Mouse (Mus musculus): ENCODE data around the gene Ccs.
"Not testable (repeated sequence)": the region's sequence is repeated elsewhere in the genome, so short reads cannot be mapped to it uniquely, and the experiment has no call there.

Gene Ccs

DNA sequence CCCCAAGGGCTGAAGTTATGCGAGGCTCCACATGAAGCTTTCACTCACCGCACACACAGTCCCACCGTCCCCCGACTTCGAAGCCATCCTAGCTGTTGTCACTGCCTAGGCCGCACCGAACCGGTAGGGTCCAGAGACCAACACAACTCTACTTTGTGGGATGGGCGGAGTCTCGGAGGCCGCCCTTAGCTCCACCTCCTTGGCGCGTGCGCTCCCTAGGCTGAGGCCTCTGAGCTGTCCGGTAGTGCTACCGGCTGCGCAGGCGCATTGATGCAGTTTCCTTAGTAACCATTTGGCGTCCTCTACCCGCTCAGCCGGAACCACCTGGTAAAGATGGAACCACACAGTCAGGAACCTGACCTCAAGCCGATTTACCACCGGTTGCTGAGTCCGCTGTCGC lies at the start of gene Ccs, which contains the start of gene Ccdc87:
Ccs (minus strand) TSS at position 184 of the 400 bp plus-strand sequence.
Ccdc87 (plus strand) TSS at position 218 of the 400 bp plus-strand sequence.
- DNase-seq (ENCODE audit: low read depth, low spot score), result peak; percentile 93

GRCm38 (mm10) chr19:4883961-4884360 lies 44.8 kb upstream of the Ccs start:
- DNase-seq (ENCODE audit: low read depth, low spot score), result no peak

DNA sequence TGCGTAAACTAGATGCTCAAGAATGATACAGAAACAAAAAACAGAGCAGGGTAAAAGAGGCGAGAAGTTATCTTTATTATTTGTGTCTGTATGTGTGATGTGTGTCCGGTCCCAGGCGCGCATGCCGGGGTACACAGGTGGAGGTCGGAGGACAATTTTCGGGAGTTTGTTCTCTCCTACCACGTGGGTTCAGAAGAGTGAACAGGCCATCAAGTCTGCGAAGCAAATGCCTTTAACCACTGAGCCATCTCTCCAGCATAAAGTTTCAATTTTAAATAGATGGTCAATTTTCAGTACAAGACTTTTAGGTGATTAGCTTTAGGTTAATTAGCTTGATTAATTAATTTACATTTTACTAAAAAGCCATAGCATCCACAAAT lies 40.2 kb upstream of the Ccs start:
- no peak for DNase-seq (ENCODE audit: low read depth, low spot score)

GRCm38 (mm10) chr19:4878405-4879323 lies 39.5 kb upstream of the Ccs start, which contains the start of gene Zdhhc24:
Gene Zdhhc24 (plus strand): TSS chr19:4878668.
- peak; percentile 94 for DNase-seq (ENCODE audit: low read depth, low spot score)

GRCm38 (mm10) chr19:4877785-4878184 lies 38.7 kb upstream of the Ccs start, which contains the start of gene Actn3:
Gene Actn3 (minus strand): TSS chr19:4877909.
- DNase-seq (ENCODE audit: low read depth, low spot score), result no peak

DNA sequence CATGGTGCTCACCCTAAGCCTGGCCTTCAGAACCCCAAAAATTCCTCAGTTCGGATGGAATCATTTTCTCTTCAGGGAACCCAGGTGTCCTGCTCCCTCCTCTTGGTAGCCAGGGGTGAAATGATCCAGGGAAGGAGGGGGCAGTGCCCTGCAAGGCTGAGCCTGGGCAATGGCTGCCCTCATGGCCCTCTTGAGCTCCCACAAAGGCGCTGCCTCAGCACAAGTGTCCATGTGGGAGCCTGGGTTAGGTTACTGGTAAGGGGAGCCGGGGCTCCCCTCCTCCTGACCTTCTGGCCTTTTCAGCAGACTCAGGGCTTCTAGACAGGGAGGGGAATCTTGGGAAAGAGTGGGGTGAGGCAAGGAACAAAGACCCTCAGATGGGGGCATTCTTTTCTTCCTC lies 37.6 kb upstream of the Ccs start:
- DNase-seq (ENCODE audit: low read depth, low spot score), result no peak

DNA sequence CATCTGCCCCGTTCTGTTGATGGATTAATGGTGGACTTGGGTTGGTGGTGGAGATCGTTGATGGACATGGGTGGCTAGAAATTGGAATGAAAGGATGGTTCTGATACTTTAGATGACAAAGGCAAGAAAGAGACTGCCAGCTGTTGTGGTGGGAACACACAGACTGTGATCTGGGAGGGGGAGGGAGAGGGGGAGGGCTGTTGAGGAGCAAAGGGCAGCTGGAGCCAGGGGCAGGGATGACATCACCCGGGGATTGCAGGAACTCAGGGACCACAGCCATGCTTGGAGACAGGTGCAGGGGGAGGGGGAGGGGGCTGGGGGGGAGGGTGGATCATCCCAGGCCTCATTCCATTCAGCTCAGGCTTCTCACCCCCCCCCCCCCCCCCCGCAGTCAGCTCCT lies 37.1 kb upstream of the Ccs start:
- no peak for DNase-seq (ENCODE audit: low read depth, low spot score)

GRCm38 (mm10) chr19:4874613-4875012 lies 35.5 kb upstream of the Ccs start:
- DNase-seq (ENCODE audit: low read depth, low spot score), result not testable (repeated sequence)

DNA sequence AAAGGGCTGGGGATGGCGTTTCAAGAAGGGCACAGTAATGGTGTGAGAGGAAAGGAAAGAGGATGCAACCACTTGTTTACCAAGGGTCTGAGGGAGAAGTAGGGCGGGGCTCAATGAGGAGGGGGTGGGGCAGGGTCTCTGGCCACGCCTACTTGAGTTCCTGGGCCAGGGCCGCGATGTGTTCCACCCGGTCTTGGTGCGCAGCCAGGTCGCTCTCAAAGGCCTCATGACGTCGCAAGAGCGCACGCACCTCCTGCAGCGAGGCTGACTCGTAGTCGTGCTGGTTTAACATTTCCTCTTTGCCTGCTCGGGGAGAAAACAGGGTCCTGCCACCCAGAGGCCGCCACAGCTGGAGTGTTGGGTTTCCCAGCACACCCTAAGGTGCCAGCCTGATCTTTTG lies 26.0 kb upstream of the Ccs start:
- no peak for DNase-seq (ENCODE audit: low read depth, low spot score)

GRCm38 (mm10) chr19:4863048-4863447 lies 23.9 kb upstream of the Ccs start:
- no peak for DNase-seq (ENCODE audit: low read depth, low spot score)

GRCm38 (mm10) chr19:4859081-4859480 lies 19.9 kb upstream of the Ccs start:
- peak; percentile 80 for DNase-seq (ENCODE audit: low read depth, low spot score)

- no peak for DNase-seq (ENCODE audit: low read depth, low spot score)
Measured at GRCm38 (mm10) chr19:4855951-4856350, 16.8 kb upstream of the Ccs start.

DNA sequence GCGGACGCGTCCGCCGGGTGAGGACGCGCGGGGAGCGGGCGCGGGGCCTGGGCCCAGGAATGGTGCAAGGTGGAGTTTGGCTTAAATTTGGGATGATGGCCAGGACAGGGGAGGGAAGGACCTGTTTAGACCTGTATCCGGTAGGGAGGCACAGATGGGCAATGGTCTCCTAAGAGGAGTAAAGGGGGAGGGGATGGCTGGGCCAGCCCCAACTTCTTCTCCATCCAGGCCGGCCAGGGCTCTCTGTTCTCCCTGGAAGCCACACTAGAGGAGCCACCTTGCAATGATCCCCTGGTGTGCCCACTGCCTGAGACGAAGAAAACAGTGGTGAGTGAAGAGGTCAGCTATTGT lies 16.3 kb upstream of the Ccs start:
- DNase-seq (ENCODE audit: low read depth, low spot score), result no peak

- DNase-seq (ENCODE audit: low read depth, low spot score), result no peak
Measured at GRCm38 (mm10) chr19:4854552-4855469, 15.7 kb upstream of the Ccs start, which contains the start of gene Ctsf. Gene Ctsf (plus strand): TSS chr19:4855130.

GRCm38 (mm10) chr19:4850281-4850680 lies 11.1 kb upstream of the Ccs start:
- no peak for DNase-seq (ENCODE audit: low read depth, low spot score)

GRCm38 (mm10) chr19:4849800-4850199 lies 10.7 kb upstream of the Ccs start:
- DNase-seq (ENCODE audit: low read depth, low spot score), result no peak

GRCm38 (mm10) chr19:4847490-4847889 lies 8.4 kb upstream of the Ccs start:
- DNase-seq (ENCODE audit: low read depth, low spot score), result no peak

GRCm38 (mm10) chr19:4845846-4846245 lies 6.7 kb upstream of the Ccs start:
- no peak for DNase-seq (ENCODE audit: low read depth, low spot score)

DNA sequence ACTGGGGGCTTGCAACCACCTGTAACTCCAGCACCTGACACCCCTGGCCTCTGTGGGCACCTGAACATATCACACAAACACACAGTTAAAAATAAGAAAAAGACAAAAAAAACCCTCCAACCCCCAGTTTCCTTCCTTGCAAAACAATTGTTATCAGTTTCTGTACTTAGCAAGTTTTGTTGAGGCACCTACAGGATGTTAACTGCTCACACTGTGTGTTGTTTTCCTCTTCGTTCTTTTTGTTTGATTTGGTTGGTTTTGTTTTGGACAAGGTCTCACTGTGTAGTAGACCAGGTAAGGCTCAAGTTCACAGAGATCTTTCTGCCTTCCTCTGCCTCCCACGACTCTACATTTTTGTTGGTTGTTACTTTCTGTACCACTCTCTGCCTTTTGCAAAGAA lies 3.5 kb upstream of the Ccs start:
- DNase-seq (ENCODE audit: low read depth, low spot score), result no peak

DNA sequence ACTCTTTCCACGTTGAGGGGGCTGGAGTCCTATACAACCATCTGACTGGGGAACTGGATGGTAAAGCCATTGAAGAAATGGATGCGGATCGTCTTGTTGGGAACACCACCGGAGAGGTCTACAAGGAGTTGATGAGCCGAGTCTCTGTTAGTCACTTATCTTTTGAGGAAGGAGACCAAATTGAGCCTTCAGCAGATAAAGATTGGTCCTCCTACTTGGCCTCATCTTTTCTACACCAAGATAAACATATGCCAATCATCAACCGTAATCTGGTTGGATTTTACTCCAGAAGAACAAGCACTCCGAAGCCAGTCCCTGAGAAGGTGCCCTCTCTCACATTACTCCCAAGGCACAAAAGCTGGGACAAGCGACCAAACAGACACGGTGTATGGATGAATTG lies 1.7 kb upstream of the Ccs start:
- DNase-seq (ENCODE audit: low read depth, low spot score), result no peak

- DNase-seq (ENCODE audit: low read depth, low spot score), result no peak
Measured at GRCm38 (mm10) chr19:4838526-4839140, 499 bp downstream of the Ccs start.

DNA sequence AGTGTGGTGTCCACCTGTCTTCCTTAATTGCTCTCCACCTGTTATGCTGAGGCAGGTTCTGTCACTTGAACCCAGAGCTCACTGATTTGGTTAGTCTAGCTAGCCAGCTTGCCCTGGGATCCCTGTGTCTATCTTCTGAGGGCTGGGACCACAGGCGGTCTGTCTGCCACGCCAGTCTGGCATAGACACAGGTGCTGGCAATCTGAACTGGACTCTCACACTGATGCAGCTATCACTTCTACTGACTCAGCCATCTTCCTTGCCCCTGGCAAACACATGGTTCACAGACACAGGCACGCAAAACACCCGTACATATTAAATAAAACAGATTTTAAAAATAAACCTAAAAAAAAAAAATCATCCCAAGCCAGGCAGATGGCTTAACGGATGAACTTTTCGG lies 2.1 kb downstream of the Ccs start:
- DNase-seq (ENCODE audit: low read depth, low spot score), result no peak
